Mouse (Mus musculus) spleen, postnatal 36 days (tissue): ENCODE measurements around the gene Synj1.
A peak's percentile ranks its signal among the peaks of the same experiment; 100 is the strongest.

Source experiments
- DNase-seq, 2 experiments: peaks; one replicate each; pipeline ENCODE4 v3.0.0; 2022; ENCODE audit warnings: low spot score in 2 of 2, mixed read lengths in 1 of 2

The Synj1 gene

GRCm38 (mm10) chr16:91011021-91011683, at the start of gene Synj1:
Gene Synj1, minus strand, starts transcription at chr16:91011308.
- DNase-seq = peak; percentile 94

GRCm38 (mm10) chr16:91057741-91058140, 46.6 kb upstream of the Synj1 start:
- DNase-seq = no peak

GRCm38 (mm10) chr16:91057261-91057660, 46.2 kb upstream of the Synj1 start:
- no peak for DNase-seq

- DNase-seq = peak; percentile 16 to 34
Observed at GRCm38 (mm10) chr16:91056043-91056821, 45.1 kb upstream of the Synj1 start.

GRCm38 (mm10) chr16:91055150-91055549, 44.0 kb upstream of the Synj1 start:
- DNase-seq = no peak

GRCm38 (mm10) chr16:91053599-91053998, 42.5 kb upstream of the Synj1 start:
- DNase-seq = no peak

- peak; percentile 18 to 35 for DNase-seq
Observed at GRCm38 (mm10) chr16:91045511-91045910, 34.4 kb upstream of the Synj1 start.

GRCm38 (mm10) chr16:91044270-91045182, 33.4 kb upstream of the Synj1 start, which contains the start of gene Paxbp1:
Gene Paxbp1, minus strand, starts transcription at chr16:91044543.
- DNase-seq = peak; percentile 98

GRCm38 (mm10) chr16:91043461-91044248, 32.5 kb upstream of the Synj1 start:
- peak; percentile 52 to 54 for DNase-seq

GRCm38 (mm10) chr16:91042640-91043039, 31.5 kb upstream of the Synj1 start:
- no peak for DNase-seq

- DNase-seq = no peak
Observed at GRCm38 (mm10) chr16:91035866-91036265, 24.8 kb upstream of the Synj1 start.

GRCm38 (mm10) chr16:91030751-91031150, 19.6 kb upstream of the Synj1 start:
- DNase-seq = no peak

- no peak for DNase-seq
Observed at GRCm38 (mm10) chr16:91029901-91030300, 18.8 kb upstream of the Synj1 start.

GRCm38 (mm10) chr16:91029161-91029743, 18.1 kb upstream of the Synj1 start:
- no peak for DNase-seq

- DNase-seq = no peak
Observed at GRCm38 (mm10) chr16:91026290-91026689, 15.2 kb upstream of the Synj1 start.

GRCm38 (mm10) chr16:91023384-91023783, 12.3 kb upstream of the Synj1 start:
- no peak for DNase-seq

GRCm38 (mm10) chr16:91020842-91021483, 9.9 kb upstream of the Synj1 start:
- DNase-seq = peak in 1 of 2 experiments; percentile 19

- DNase-seq = no peak
Observed at GRCm38 (mm10) chr16:91019476-91019875, 8.4 kb upstream of the Synj1 start.

- no peak for DNase-seq
Observed at GRCm38 (mm10) chr16:91015761-91016160, 4.7 kb upstream of the Synj1 start.

- DNase-seq = peak in 1 of 2 experiments; percentile 40
Observed at GRCm38 (mm10) chr16:91011847-91012246, 739 bp upstream of the Synj1 start.
